Mouse (Mus musculus) adrenal gland, postnatal 14 days (tissue): ENCODE measurements around the gene Gm14226. TPM values are rescaled to one million over a fixed set of nuclear protein-coding genes. Genes with fewer than 3 reads are reported as not detected.
"Not testable (repeated sequence)": the region's sequence is repeated elsewhere in the genome, so short reads cannot be mapped to it uniquely, and the experiment has no call there.

Experiments
- DNase-seq: peaks from one replicate; pipeline ENCODE4 v3.0.0; 2021; ENCODE audit warnings: mixed read lengths
- long read RNA-seq, 2 experiments: library from polyadenylated mRNA; stranded (forward); transcript quantifications; one replicate each; pipeline ENCODE4 v2.0.0; 2021
- total RNA-seq: library from RNA; stranded (reverse); gene quantifications from 2 replicates; pipeline ENCODE4 v1.2.3, GENCODE M21; 2021

Gm14226 gene
- 29.0 and 33.1 TPM in 2 replicates for total RNA-seq
- long read RNA-seq, experiment 1, partial matches to known transcripts: 7 of 9 reads
- long read RNA-seq, experiment 1, other reads (novel, unspliced or antisense): 0 of 9 reads
- long read RNA-seq, experiment 2, partial matches to known transcripts: 0 of 8 reads
- long read RNA-seq, experiment 2, other reads (novel, unspliced or antisense): 5 of 8 reads

DNA sequence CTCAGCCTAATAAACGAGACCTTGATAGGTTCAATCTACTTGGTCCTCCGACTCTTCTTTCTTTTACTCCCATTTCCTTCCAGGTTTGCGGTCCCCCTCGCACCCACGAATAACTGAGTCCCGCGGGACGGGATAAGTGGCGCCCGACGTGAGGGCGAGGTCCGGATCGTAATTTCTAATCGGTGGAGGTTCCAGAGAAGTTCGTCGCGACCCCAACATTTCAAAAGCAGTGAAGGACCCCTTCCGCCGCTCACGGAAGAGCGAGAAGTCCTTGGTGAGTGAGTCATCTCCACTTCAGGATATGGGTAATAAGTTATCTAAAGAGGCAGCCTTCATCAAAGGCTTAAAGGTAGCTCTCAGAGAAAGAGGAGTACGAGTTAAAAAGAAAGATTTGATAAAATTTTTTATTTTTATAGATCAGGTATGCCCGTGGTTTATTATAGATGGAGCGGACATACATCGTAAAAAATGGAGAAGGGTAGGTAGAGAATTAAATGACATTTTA, at the start of gene Gm14226:
TSS of gene Gm14226 (plus strand) at position 16 of the 505 bp plus-strand sequence.
- DNase-seq: peak; percentile 40

GRCm38 (mm10) chr2:154969740-154970397, 48.2 kb upstream of the Gm14226 start:
- not testable (repeated sequence) for DNase-seq

- DNase-seq: no peak
These were observed 46.0 kb upstream of the Gm14226 start for GRCm38 (mm10) chr2:154971919-154972692.

GRCm38 (mm10) chr2:154972981-154973380, 45.1 kb upstream of the Gm14226 start:
- no peak for DNase-seq

DNA sequence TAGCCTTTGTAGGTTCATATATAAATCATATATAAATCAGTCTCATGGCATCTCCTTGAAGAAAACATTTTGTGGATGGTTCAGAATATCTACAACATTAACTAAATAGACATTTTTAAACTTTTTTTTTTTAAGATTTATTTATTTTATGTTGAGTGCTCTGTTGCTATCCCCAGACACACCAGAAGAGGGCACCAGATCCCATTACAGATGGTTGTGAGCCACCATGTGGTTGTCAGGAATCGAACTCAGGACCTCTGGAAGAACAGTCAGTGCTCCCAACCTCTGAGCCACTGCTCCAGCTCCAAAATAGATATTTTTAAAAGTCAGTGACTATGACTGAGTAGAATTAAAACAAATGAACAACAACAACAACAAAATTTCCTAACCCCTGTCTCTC, 31.5 kb upstream of the Gm14226 start:
- no peak for DNase-seq

- DNase-seq: no peak
These were observed 26.7 kb upstream of the Gm14226 start for GRCm38 (mm10) chr2:154991411-154991810.

GRCm38 (mm10) chr2:154992083-154992482, 26.0 kb upstream of the Gm14226 start:
- DNase-seq: no peak

- DNase-seq: no peak
These were observed 12.6 kb upstream of the Gm14226 start for GRCm38 (mm10) chr2:155005491-155005890.

DNA sequence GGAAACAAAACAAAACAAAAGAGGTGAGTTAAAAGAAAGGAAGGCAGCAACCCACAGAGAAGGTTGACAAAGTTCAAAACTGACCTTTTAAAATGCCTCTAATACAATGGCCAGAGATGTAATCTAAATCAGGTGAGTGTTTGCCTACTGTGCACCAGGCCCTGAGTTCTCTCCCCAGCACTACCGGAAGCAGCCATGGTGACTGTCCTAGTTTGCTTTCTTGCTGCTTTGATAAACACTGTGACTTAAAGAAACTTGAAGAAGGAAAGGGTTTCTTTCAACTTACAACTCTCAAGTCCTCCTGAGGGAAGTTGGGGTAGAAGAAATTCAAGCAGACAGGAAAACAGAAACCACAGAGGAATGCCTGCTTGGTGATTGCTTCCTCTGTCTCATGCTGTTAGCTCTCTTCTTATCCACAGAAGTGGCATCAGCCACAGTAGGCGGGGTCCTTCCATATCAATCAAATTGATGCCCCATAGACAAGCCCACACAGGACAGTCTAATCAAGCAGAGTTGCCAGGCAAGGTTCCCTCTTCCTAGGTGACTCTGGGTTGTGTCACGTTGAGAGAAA, 6.9 kb upstream of the Gm14226 start:
- no peak for DNase-seq

GRCm38 (mm10) chr2:155012991-155013390, 5.1 kb upstream of the Gm14226 start:
- no peak for DNase-seq

DNA sequence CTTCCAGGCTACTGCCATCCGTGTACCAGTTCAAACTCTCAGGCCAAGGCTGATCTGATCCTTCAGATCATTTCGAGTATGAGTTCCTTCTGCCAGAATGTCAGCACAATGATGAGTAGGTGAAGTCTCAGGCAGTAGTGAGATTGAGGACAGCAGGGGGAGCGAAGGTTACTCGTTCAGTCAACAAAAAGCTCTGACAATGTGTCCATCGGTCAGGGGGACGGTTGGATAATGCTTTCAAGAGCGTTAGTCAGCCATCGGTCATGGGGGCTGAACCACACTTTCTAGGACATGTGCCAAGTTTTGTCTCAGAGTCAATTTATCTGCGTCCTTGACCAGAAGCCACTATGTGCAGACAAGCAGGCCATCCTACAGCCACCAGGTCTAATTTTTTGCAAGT, 1.3 kb upstream of the Gm14226 start:
- DNase-seq: not testable (repeated sequence)

- DNase-seq: peak; percentile 90
These were observed 936 bp downstream of the Gm14226 start for GRCm38 (mm10) chr2:155018762-155019641.

DNA sequence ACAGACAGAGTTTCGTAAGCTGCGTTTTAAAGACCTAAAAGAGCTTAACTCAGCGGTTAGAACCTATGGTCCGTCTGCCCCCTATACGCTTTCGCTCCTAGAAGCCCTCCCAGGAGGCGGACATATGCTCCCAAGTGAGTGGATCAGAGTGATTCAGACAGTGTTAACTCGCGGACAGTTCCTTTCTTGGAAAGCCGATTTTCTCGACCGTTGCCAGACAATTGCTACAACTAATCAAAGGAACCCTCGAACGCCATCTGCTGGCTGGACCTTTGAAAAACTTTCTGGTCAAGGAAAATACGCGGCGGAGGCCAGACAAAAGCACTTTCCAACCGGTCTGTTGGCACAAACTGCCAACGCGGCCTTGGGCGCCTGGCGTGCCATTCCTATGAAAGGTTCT, 1.6 kb downstream of the Gm14226 start:
- DNase-seq: peak; percentile 98

DNA sequence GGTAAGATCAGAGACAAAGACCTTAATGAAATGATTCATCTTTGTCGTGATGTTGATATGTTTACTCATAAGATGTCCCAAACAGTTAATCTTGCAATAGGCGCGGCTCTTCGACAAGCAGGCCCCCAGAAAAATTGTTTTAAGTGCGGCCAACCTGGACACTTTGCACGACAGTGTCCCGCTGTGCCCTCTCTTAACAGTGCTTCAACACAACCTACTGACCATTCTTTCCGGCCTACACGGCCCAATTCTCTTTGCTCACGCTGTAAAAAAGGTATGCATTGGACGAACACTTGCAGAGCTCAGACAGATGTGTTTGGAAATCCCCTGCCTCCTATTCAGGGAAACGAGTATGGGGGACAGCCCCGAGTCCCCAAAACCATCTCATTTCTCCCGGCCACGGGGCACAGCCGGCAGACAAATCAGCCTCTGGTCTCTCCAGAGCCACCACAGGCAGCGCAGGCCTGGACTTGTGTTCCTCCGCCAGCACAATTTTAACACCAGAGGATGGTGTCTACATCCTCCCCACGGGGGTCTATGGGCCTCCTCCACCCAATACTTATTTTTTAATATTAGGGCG, 2.3 kb downstream of the Gm14226 start:
- peak; percentile 30 for DNase-seq

GRCm38 (mm10) chr2:155030831-155031230, 12.8 kb downstream of the Gm14226 start:
- peak; percentile 31 for DNase-seq

DNA sequence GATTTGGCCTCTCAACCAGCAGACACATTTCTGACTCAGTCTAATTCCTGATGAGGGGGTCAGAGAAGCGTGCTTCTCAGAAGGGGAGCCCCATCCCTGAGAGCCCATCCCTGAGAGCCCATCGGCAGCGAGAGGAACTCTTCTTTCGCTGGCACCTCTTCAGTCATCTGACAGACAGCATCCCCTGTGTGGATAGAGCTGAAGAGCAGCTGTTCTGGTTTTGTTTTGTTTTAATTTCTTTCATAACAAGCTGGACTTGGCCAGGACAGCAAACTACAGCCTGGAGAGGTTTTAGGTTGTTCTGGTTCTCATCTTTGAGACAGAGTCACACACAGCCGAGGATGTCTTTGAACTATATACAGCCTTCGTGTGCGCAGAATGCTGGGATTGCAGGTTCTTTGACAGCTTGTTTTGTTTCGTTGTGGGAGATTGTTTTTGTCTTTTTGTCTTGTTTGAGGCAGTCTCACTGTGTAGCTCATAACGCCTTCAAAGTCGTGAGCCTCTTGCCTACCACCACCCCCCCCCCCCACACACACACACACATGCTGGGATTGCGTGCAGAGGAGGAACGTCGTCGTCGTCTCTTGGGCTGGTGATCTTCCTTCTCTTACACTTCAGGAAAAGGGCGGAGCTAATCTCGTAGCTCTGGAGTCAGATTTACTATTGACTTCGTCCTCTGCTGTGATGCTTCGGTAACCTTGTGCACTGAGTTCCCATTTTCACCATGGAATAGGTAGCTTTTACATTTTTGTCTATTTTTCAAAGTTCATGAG, 15.1 kb downstream of the Gm14226 start:
- no peak for DNase-seq

DNA sequence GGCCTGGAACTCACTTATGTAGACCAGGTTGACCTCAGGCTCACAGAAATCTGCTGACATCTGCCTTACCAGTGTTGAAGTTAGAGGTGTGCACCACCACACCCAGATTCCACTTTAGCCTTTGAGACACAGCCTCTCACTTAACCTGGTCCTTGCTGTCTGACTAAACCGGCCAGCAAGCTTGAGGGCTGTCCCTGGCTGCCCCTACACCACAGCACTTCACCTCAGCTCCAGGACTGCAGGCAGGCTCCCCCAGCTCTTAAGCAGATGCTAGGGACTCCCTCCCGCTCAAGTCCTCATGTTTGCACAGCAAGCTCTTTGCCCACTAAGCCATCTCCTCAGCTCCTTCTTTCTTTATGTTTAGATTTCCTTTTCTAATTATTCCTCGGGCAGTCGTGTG, 21.9 kb downstream of the Gm14226 start:
- DNase-seq: no peak

- no peak for DNase-seq
These were observed 26.5 kb downstream of the Gm14226 start for GRCm38 (mm10) chr2:155044542-155044941.

GRCm38 (mm10) chr2:155045075-155045474, 27.0 kb downstream of the Gm14226 start:
- no peak for DNase-seq

DNA sequence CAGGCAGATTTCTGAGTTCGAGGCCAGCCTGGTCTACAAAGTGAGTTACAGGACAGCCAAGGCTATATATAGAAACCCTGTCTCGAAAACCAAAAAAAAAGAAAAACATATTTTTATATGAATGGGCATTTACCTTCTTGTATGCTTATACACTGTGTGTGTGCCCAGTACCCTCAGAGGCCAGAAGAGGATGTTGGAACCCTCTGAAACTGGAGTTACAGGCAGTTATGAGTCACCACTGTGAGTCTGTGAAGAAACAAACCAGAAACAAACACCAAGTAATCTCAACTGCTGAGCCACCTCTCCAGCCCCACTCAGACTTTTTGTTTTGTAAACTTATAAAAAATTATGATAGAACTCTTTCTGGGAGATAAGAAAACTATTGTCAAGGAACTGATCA, 28.7 kb downstream of the Gm14226 start:
- no peak for DNase-seq
